Mouse (Mus musculus) thymus, postnatal 4 days (tissue): ENCODE data around the gene Zfp281.

Experiments
- DNase-seq: peaks from one replicate; pipeline ENCODE4 v3.0.0; 2021

Gene Zfp281

DNA sequence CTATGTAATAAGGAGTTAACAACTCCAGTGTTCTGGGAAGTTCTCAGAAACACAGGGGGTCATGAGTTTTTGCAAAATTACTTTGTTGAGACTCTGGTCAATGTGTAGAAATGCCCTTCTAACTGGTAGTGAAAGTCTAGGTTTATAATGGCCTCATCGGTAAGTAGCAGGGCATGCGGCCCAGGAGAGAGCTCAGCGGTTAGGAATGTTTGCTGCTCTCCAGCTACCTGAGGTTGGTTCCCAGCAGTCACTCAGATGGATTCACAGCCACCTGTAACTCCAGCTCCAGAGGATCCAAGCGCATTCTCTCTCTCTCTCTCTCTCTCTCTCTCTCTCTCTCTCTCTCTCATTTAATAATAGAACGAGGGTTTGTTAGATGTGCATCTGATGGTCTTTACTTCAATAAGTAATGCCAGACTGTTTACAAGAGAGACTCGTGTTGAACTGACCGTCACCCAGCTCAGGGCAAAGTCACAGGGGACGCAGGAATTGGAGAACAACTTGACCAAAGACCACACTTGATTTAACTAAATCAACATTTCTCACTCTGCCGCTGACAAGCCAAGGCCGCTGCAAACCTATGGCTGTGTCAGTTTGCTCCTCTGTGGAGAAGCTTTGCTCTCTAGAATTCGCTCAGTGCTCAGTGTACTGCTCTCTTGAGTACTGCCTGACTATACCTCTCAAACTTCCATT lies 9.8 kb upstream of the Zfp281 start:
- no peak for DNase-seq

DNA sequence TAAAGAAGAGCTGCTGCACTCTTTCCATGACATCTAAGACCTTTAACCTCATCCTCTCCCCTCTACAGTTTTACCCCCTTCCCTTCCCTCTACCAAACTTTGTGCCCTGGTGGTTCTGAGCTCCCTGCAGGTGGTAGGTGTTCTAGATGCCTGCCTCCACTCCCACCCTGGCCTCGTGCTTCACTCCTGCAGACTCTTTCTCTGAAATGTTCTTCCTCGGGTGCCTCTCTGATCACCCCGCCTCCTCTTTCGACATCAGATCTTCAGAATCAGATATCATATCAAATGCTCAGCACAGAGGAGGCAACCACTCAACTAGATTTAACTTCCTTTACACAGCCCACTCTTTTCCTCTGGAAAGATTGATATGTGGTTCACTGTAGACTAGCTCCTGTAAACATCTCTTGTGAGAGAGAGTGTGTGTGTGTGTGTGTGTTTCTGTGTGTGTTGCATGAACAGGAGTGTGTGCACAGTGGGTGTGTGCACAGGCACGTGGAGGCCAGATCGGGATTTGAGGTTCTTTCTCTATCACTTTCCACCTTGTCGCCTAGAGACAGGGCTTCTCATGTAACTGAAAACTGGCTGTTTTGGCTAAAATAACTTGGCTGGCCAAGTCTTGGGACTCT lies 7.4 kb upstream of the Zfp281 start:
- peak; percentile 54 for DNase-seq

DNA sequence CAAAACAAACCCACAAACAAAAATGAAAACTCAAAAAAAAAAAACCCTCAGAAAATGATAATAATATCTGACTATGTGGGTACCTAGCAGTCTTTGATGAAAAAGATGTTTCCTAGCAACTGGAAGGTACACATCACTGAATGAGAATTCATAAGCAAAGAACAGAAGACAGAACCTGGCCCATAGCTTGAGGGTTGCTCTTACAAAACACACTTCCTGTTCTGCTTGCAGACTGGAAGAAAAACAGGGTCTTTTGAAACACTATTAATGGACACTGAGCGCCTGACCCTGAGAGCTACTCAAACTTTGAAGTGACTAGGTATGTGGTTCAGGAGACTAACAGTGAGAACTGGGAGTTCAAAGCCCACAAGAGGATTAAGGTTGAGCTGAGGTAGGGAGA lies 6.1 kb upstream of the Zfp281 start:
- DNase-seq = no peak

DNA sequence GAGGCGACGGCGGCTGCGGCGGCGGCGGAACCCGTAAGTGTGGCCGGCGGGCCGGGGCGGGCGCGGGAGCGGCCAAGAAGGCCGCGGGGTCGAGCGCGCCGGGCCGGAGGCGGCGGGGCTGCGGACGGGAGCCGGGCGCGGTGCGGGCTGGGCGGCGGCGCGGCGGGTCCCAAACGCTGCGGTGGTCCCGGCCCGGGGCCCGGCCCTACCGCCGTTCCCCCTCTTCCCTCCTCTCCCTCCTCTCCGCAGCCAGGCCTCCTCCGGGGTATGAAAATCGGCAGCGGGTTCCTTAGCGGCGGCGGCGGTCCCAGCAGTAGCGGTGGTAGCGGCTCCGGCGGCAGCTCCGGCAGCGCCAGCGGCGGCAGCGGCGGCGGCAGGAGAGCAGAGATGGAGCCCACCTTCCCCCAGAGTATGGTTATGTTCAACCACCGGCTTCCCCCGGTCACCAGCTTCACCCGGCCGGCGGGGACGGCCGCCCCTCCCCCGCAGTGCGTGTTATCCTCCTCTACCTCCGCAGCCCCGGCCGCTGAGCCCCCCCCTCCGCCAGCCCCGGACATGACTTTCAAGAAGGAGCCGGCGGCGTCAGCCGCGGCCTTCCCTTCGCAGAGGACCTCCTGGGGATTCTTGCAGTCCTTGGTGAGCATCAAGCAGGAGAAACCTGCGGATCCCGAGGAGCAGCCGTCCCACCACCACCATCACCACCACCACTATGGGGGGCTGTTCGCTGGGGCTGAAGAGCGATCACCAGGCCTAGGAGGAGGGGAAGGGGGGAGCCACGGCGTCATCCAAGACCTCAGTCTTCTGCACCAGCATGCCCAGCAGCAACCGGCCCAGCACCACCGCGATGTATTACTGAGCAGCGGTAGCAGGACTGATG lies 556 bp downstream of the Zfp281 start:
- peak; percentile 74 for DNase-seq

GRCm38 (mm10) chr1:136626141-136626540 lies 1.4 kb downstream of the Zfp281 start:
- no peak for DNase-seq

DNA sequence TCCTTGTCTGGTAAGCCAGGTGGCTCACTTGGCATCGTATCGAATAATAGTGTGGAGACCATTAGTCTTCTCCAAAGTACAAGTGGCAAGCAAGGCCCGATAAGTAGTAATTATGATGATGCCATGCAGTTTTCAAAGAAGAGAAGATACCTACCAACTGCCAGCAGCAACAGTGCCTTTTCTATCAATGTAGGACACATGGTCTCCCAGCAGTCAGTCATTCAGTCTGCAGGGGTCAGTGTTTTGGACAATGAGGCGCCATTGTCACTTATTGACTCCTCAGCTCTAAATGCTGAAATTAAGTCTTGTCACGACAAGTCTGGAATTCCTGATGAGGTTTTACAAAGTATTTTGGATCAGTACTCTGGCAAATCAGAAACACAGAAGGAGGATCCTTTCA lies 2.1 kb downstream of the Zfp281 start:
- DNase-seq = no peak

DNA sequence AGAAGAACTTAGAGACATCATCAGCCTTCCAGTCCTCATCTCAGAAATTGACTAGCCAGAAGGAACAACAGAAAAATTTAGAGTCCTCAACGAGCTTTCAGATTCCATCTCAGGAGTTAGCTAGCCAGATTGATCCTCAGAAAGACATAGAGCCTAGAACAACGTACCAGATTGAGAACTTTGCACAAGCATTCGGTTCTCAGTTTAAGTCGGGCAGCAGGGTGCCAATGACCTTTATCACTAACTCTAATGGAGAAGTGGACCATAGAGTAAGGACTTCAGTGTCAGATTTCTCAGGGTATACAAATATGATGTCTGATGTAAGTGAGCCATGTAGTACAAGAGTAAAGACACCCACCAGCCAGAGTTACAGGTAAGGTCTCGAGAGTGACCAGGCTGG lies 2.9 kb downstream of the Zfp281 start:
- DNase-seq = no peak

DNA sequence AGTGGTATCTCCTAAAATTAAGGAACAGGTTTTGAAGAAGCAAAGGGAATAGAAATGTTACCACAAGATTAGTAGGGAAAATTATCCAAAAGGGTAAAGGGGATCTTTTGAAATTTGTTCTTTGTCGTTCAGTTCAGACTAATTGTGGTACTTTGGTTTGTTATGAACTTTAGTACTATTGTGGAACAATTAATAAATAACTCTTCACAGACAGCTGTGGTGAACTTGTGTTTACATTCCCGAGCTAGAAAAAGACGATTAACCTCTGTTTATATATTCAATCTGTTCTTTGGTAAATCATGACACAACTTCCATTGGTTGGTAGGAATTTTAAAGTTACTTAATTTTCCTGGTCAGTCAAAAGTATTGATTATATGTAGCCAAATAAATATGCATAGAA lies 8.2 kb downstream of the Zfp281 start:
- no peak for DNase-seq

DNA sequence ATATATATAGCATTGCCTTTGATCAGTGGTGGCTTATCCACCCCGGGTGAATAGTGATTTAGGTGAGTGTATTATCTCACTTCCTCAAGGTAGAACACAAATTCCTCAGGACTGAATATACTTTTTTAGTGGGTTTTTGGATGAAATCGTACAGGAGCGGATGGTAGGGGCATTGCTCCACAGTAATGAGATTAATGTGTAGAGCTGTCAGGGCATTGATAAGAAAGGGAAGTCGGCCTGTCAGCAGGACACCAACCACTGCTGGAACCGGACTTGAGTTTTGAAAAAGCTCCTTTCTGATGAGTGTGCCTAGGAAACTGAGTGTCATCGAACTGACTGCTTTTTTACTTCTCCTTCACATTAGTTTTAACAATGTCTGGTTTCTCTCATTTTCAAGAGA lies 10.9 kb downstream of the Zfp281 start:
- DNase-seq = no peak

DNA sequence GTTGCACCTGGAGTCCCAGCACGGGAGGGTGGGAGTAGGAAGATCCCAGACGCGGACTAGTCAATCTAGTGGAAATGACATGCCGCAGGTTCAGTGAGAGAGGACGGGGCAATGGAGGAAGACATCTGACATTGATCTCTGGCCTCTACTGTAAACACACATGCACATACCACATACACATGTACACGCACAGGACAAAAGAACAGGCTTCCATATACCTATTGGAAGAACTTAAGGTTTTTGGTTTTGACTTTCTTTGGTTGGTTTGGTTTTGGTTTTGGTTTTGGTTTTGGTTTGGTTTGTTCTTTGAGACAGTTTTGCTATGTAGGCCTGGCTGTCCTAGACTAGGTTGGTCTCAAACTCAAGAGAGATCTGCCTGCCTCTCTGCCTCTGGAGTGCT lies 12.2 kb downstream of the Zfp281 start:
- DNase-seq = no peak

GRCm38 (mm10) chr1:136637696-136638095 lies 13.0 kb downstream of the Zfp281 start:
- no peak for DNase-seq

DNA sequence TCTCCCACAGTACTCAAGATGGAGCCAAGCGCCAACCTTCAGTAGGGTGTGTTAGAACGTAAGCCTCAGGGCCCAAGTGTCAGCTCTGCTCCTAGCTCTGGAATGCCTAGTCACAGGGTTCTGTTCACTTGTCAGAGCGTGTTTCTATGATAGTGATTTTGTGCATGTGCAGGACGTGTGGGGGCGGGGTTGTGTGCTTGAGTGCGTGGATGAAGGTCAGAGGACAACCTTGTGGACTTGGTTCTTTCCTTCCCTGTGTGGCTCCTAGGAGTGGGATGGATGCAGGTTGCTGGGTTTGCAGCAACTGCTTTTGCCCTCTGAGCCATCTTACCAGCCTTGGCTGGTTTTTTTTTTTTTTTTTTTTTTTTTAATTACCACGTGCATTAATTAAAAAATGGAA lies 13.5 kb downstream of the Zfp281 start:
- no peak for DNase-seq

- DNase-seq = no peak
Measured at GRCm38 (mm10) chr1:136638699-136639098, 14.0 kb downstream of the Zfp281 start.

DNA sequence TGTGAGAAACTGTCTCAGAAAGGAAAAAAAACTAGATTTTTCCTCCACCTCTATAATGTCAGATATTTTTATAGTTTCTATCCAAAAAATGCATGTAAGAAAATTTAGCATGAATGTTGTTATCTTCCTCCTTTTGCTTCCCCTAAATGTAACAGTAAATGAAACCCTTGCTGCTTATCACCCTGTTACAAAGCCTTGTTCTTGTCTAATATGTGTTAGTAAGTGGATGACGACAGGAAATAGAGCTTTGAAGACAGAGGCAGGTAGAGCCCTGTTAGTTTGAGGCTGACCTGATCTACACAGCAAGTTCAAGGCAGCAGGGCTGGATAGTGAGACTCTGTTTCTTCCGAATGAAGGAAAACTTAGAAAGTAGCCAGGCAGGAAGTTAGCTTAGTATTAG lies 14.5 kb downstream of the Zfp281 start:
- DNase-seq = no peak

DNA sequence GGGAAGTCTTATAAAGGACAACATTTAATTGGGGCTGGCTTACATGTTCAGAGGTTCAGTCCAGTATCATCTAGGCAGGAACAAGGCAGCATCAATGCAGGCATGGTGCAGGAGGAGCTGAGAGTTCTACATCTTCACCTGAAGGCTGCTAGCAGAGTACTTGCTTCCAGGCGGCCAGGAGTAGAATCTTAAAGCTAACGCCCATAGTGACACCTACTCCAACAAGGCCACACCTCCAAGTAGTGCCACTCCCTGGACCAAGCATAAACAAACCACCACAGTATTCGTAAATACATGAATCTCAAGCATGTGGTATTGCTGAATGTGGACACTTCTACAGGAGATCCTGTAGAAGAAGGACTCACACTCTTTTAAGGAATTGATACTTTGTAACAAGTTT lies 18.0 kb downstream of the Zfp281 start:
- DNase-seq = no peak

DNA sequence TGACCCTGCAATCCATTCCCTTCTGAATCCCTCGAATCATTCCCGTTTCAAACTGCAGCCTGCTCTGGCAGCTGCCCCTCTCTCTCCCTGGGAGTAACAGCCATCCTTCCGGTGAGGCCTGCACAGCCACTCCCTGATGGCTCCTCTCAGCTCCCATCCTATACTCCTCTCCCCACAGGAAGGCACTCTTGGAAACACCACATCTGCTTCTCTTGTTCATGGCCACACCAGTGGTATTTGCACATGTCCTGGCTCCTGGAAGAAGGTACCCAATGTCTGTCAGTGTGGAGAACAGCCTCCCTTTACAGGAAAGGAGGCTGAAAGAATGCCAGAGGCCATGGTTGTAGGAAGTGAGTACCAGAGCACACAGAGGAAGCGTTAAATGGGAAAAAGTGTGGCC lies 19.8 kb downstream of the Zfp281 start:
- no peak for DNase-seq

- DNase-seq = no peak
Measured at GRCm38 (mm10) chr1:136645849-136646625, 21.3 kb downstream of the Zfp281 start.

DNA sequence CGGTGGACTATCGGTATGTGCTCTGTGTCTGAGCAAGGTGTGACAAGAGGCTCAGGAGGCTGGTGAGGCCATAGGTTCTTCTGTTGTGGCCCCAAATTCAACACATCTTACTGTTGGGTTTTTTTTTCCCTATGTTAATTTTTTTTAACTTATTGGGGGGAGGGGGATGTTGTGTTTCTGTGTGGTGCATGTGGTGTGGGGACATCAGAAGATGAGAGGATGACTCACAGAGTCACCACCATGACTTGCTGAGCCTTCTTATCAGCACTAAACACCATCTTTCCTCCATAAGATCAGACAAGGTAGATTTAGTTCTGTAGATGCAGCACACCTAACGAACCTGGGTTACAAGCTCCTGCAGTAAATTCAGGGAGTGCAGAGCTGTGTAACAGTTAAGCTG lies 27.4 kb downstream of the Zfp281 start:
- DNase-seq = no peak

DNA sequence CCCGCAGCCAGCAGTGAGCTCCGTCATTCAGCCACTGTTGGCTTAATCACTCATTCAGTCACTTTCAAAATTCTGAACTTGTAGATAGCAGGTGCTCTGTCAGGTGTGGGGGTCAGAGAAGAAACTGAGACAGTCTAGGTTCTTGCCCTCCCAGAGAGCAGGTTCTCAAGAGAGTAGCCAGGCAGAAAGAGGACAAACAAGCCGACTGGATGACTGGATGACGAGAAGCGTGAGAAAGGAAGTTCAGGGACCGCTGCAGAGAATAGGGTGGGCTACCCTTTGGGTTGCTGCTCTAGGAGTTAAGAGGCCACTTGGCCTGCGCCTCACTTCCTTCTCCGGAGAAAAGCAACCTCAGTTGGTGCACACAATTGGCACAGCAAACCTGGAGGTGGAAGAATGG lies 28.8 kb downstream of the Zfp281 start:
- DNase-seq = no peak

GRCm38 (mm10) chr1:136654385-136654784 lies 29.7 kb downstream of the Zfp281 start:
- DNase-seq = no peak

DNA sequence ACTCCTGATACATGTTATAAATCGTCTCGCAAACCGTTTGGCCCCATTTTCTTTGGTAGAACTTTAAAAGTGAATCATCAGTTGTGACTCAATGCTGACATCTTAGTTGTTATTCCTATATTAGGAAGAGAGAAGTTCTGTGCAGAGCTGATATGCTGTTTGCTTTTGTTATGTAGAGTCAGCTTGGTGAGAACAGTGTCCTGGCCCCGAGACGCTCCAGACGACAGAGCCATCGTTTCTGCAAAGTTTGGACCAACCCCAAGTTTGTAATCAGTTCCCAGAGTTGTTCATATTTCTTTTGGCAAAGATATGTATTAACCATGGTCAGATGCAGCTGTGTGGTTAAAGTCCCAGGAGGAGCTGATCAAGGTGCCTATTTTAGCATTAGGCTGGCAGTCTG lies 31.9 kb downstream of the Zfp281 start:
- no peak for DNase-seq

DNA sequence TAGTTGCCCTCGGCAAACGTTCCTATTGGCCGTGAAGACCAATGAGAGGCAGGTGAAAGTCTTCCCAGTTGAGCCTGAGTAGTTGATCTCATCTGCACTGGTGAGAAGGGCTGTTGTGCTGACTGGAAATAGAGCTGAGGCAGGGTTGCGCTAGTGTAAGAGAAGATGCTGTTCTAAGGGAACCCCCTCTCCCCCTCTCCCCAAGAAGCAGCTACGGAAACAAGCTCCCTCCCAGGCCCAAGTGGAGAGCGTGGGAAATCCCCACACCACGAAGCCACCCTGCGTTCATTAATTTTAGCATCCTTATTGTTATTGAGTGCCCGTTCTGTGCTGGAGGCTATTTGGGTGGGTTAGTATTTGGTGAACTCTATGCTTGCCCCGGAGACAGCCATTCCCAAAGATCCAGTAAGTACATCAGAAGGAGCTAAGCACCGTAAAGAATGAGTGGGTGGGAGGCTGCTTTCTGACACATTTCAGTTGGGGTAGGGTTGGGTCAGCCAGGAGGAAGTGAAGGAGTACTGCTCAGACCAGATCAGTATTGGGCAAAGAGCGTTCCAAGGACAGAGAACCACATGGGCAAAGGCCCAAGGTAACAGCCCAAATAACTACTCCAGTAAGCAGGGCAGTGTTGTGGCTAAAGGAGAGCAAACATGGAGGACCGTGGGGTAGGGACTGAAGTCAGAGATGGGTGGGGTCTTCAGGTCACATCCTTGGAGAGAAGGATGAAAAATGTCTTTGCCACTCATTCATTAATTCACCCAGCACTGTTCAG lies 33.9 kb downstream of the Zfp281 start:
- DNase-seq = no peak
